Mouse (Mus musculus): ENCODE measurements around the gene Rtn4rl1.
A peak's percentile ranks its signal among the peaks of the same experiment; 100 is the strongest.

- 0 out of 2 replicates have a peak, but pooled peaks have one; percentile 20 for TF ChIP-seq POLR2A (IDR thresholded peaks at IDR 0.05; ENCODE audit: insufficient read depth, low read depth, low read length)
- peak; percentile 8; the same call in 1 of the 2 replicates for TF ChIP-seq CTCF (IDR thresholded peaks at IDR 0.05)
- TF ChIP-seq EP300 (IDR thresholded peaks at IDR 0.05; ENCODE audit: insufficient read depth, low read depth, low read length), result no peak
Measured at GRCm38 (mm10) chr11:75193256-75194071, at the start of gene Rtn4rl1.

All from heart, adult 2 months (tissue).